Mouse (Mus musculus): ENCODE results near the gene Tas2r134. TPM values are rescaled to one million over a fixed set of nuclear protein-coding genes. Genes with fewer than 3 reads are reported as not detected.

Gene Tas2r134
- not detected for total RNA-seq (2021)
- long read RNA-seq, experiment 1 = 0 reads
- long read RNA-seq, experiment 2 = 0 reads

DNA sequence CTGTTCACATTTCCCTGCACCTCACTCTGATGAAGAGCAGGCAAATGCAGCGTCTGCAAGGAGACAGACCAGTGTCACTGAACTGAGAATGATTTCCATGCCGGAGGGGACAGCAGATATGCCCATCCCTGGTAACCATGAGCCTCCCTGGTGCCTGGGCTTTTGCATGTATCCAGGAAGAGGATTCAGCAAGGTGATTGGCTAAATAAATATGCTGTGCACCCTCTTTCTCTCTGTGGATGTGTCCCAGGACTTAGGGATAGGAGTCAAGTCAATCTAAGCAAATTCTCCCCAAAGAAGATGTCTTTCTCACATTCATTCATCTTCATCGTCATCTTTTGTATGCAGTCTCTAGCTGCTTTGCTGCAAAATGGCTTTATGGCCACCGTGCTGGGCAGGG, at the start of gene Tas2r134:
TSS of gene Tas2r134 (plus strand) at position 301 of the 400 bp plus-strand sequence.
- DNase-seq = no peak
- TF ChIP-seq CTCF (IDR thresholded peaks at IDR 0.05) = no peak
- intact Hi-C loops (cut with DNase I) = no loop called here
- no peak within 1 kb of the TSS for H3K4me3 ChIP-seq
- no peak within 1 kb of the TSS for H3K27ac ChIP-seq

DNA sequence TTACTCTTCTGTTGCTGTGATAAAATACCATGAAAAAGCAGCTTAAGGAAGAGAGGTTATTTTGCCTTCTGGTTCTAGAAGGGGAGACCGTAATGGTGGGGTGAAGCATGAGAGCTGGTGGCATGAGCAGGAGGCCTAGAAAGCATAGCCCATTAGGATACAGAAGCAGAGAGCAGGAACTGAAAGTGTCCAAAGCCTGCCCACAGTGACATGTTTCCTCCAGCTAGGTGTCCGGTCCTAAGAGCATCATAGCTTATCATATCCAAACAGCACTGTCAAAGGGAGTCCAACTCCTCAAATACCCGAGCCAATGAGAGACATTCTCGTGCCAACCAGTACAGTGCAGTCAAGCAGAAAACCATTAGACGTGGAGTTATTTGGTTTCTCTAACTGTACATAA, 47.5 kb upstream of the Tas2r134 start:
- DNase-seq = no peak

DNA sequence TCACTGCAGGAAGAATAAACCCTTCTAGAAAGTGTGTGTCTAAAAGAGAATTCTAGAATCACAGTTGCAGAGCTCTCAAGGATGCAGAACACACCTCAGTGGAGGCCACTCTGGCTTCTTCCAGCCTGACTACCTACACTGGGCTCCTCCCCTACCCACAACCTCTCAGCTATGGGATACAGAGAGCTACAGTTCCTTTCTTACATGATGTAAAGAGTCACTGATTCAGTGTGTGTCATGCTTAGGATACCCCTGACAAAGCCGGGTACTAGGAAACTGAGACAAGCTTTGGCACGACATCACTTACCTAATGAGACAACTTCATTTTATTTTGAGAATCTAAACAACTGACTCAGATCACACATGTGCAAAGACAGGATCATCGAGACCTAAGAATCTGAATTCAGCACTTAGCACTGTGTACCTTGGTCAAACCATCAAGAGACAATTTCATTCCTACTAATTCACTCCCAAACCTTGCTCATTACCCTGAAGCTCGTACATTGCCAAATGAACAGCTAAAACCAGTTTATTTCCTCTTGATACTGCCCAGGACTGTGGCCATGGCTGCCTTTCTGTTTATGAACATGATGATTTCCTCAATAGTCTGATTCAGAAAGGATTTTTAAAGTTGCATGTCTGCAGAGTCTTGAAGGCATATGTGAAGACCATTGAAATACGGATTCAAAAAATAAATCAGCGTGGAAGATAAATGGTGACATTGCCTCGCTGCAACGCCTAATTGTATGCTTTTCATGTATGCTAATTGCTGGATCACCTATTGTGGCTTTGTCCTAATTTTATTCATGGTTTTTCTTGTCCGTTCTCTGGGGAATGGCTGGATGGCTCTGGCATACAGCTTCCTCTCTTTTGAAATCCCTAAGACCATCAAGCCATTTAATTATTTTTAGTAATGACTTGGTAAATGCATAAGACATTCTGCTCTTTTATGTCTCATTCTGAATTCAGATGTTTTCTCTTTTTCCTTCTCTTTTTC, 43.0 kb upstream of the Tas2r134 start:
- H3K4me3 ChIP-seq = no peak overlapping the region
- no peak for TF ChIP-seq CTCF (IDR thresholded peaks at IDR 0.05)
- no peak for DNase-seq
- no peak overlapping the region for H3K27ac ChIP-seq
- intact Hi-C loops (cut with DNase I) = no loop called here

More for the DNA sequence above, 47.5 kb upstream of the Tas2r134 start:
- Histone ChIP-seq H3K4me3 (no peak overlapping the region), H3K27ac (no peak overlapping the region)
- intact Hi-C loops (cut with DNase I) = no loop called here
- TF ChIP-seq CTCF (IDR thresholded peaks at IDR 0.05) = no peak

DNA sequence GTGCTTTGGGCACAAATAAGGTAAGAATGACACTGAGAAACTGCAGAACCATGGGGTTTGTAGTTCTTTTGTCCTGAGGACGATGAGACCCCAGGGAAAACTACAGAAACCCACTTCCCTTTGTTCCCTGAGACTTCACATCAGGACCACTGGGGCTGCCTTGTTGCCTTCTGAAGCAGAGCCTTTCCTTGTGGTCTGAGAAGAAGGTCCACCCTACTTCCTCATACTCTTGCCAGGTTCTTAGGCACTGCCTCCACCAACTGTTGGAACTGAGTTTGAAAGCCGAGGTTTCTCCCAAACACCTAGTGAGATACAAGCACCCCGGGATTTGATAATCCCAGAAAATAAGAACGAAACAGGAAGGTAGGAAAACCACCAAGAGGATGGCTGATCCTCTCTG, 39.0 kb upstream of the Tas2r134 start:
- H3K27ac ChIP-seq = no peak overlapping the region
- H3K4me3 ChIP-seq = no peak overlapping the region
- intact Hi-C loops (cut with DNase I) = no loop called here
- TF ChIP-seq CTCF (IDR thresholded peaks at IDR 0.05) = no peak
- DNase-seq = no peak

DNA sequence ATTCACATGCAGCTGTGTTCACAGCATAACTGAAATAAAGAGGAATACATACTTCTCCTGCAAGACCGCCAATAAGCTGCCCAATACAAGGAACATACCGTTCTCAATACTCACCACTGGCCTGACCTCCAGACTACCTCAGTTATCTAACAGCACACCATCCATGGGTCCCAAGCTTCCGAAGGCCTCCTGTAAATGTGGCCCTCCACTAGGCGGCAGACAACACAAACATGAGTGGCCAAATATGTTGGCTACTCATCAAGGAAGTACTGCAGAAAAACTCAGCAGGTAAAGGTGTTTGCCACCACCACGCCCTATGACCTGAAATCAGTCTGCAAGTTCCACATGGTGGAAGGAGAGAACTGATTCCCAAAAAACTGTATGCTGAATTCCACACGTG, 38.4 kb upstream of the Tas2r134 start:
- Histone ChIP-seq H3K4me3 (no peak overlapping the region), H3K27ac (no peak overlapping the region)
- no peak for DNase-seq
- TF ChIP-seq CTCF (IDR thresholded peaks at IDR 0.05) = peak; percentile 39
- intact Hi-C loops (cut with DNase I) = no loop called here

DNA sequence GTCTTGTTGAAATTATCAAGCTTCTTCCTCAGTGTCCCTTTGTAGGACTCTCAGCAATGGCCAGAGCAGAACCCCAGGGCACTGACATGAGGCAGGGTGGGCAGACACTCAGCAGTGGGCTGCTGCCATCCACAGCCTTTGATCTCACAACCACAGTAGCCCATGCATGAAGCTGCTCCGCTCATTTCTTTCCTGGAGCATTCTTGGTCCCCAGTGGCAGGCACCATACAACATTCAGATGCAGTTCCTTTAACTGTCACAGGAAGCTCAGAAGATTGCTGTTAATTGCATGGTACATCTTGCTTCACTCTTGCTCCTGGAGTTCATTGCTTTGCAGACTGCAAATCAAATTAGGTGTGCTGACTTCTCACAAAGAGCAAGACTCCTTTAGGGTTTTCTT, 37.7 kb upstream of the Tas2r134 start:
- Histone ChIP-seq H3K4me3 (no peak overlapping the region), H3K27ac (no peak overlapping the region)
- TF ChIP-seq CTCF (IDR thresholded peaks at IDR 0.05) = no peak
- no peak for DNase-seq
- intact Hi-C loops (cut with DNase I) = no loop called here

DNA sequence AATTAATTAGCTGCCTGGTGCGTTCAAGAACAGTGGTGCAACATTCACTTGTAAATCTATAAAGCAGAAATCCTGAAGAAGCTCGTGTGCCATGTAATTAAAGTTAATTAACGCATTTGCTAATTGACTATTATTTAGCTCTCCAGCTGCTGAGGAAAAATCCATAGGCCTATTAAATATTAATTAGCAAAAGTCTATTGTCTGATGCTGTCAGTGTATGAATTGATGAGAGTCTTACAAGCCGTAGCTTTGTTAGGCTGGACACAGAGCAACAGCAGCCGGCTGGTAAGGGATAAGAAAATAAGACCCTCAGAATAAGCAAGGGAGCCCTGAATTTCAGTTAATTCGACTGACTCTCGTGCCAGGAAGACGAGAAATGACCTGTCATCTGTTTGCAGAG, 37.0 kb upstream of the Tas2r134 start:
- Histone ChIP-seq H3K4me3 (no peak overlapping the region), H3K27ac (no peak overlapping the region)
- intact Hi-C loops (cut with DNase I) = no loop called here
- TF ChIP-seq CTCF (IDR thresholded peaks at IDR 0.05) = no peak
- no peak for DNase-seq

DNA sequence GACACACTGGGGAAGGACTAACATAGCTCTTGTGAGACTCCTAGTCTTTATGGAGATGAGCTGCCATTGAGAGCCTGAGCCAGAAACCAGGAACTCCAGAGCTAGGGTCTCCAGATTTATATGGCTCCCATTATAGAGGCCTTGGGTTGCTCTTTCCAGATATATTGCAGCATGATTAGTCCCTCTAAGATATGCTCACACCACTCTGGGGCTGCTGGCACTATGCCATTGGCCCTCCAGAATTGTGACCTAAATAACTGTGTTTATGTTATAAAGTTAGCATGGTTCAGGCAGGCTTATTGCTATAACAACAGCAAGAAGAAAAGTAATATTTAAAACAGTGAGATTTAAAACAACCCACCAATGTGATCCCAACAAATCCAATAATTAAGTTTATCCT, 35.2 kb upstream of the Tas2r134 start:
- Histone ChIP-seq H3K27ac (no peak overlapping the region), H3K4me3 (no peak overlapping the region)
- DNase-seq = no peak
- intact Hi-C loops (cut with DNase I) = no loop called here
- TF ChIP-seq CTCF (IDR thresholded peaks at IDR 0.05) = no peak

DNA sequence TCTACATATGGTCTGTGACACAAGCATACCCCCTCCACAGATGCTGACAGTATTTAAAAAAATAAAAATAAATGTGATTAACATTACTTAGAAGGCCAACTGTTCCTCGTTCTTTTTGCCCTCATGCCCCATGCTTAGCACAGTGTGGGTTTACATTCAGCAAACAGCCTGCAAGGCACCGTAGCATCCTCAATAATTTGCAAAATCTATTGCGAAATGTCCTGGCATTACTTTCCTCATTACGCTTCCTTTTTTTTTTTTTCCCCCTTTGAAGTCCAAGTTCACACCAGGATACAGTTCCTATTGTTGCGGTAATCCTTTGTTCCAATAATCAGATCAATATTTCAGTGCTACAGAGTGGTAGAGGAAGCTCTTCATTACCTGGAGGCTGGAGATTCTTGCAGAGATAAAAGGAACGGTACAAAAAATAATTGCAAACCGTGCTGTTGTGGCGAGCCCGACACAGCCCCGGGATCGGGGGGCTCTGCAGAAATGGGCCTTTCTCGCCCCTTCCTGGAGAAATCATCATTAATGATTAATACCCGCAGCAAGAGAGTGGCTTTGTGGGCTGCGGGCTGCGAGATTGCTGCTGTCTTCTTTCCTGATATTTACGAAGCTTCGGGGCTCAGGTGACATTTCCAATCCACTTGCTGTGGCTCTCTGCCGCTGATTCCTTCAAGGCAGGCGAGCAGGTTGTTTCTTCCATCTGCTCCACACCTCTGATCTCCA, 27.7 kb upstream of the Tas2r134 start:
- no peak for DNase-seq
- Histone ChIP-seq H3K27ac (no peak overlapping the region), H3K4me3 (no peak overlapping the region)
- TF ChIP-seq CTCF (IDR thresholded peaks at IDR 0.05) = no peak
- intact Hi-C loops (cut with DNase I) = no loop called here

DNA sequence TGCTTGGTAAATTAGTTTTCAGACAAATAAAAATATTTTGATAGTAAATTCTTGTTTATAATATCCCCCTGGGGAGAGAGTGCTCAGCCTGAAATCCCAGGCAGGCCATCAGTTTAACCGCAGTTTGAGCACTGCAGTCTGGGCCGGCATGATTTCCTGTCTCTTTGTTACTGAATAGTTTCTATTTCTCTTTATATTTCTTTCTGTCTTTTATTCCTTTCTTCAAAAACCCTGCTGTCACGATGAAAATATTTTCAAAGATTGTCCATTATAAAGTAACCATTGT, 27.2 kb upstream of the Tas2r134 start:
- intact Hi-C loops (cut with DNase I) = no loop called here
- H3K27ac ChIP-seq = no peak overlapping the region
- no peak for TF ChIP-seq CTCF (IDR thresholded peaks at IDR 0.05)

DNA sequence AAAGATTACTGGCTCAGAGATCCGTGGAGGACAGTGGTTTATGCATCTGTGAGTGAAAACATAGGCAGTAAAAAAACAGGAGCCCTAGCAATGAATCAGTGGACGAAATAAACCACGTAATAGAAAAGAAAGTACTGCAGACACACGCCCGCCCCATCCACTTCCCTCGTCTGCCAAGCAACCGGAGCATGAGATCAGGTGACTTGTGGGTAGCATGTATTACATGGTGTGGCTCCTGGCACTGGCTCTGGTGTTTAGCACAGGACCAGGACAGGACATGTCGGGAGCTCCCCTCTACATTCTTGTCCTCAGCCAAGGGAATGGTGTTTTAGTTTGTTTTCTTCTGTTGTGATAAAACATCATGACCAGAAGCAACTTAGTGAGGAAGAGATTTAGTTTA, 26.4 kb upstream of the Tas2r134 start:
- Histone ChIP-seq H3K4me3 (peak overlapping the region; percentile 60), H3K27ac (peak overlapping the region; percentile 62)
- TF ChIP-seq CTCF (IDR thresholded peaks at IDR 0.05) = no peak
- peak; percentile 72 for DNase-seq
- intact Hi-C loops (cut with DNase I) = no loop called here

More for the DNA sequence above, 27.2 kb upstream of the Tas2r134 start:
- no peak for DNase-seq
- no peak overlapping the region for H3K4me3 ChIP-seq

DNA sequence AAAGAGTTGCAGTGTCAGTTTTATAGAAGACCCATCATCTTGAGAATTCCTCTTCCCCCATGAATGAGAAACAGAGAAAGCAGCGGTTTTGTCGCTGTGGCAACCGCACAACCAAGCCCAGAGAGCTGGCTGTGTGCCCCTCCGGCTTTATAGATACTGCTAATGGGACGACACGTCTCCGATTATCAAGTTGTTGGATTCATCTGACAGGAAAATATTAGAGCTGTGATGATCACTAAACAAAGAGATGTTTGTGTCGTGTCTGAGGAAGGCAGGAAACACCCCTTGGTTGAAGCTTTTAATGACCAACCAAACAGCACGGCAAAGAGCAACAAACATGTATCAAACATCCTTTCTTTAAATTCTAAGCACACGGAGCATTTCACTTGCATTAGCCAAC, 17.0 kb upstream of the Tas2r134 start:
- intact Hi-C loops (cut with DNase I) = no loop called here
- H3K4me3 ChIP-seq = no peak overlapping the region
- DNase-seq = no peak
- no peak overlapping the region for H3K27ac ChIP-seq
- TF ChIP-seq CTCF (IDR thresholded peaks at IDR 0.05) = no peak

DNA sequence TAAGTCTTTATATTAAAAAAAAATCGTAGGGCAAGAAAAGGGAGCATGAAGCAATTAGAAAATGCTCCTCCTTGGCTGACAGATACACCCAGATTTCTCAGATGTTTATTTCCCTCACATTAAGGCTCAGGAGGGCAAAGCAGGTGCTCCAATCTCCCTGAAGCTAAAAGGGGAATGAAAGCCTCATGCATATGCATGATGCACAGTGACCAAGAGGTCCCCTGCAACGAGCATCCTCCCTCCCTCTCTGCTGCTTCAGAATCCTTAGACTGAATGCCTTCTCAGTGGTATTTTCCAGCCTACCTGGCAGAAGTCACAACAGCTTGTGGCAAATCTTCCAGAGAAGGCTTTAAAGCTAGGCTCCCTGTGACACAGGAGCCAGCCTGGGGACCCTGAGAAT, 16.4 kb upstream of the Tas2r134 start:
- intact Hi-C loops (cut with DNase I) = no loop called here
- TF ChIP-seq CTCF (IDR thresholded peaks at IDR 0.05) = no peak
- no peak overlapping the region for H3K4me3 ChIP-seq
- H3K27ac ChIP-seq = no peak overlapping the region
- DNase-seq = no peak

Measured in gastrocnemius, adult 2 months (tissue).